Mouse (Mus musculus) forebrain, embryonic 16.5 days (tissue): Measurements from ENCODE around the gene Aatk. TPM values are rescaled to one million over a fixed set of nuclear protein-coding genes. Genes with fewer than 3 reads are reported as not detected.

Experiments used
- ATAC-seq: fragments of 200-750 bp; cut with Nextera tagmentation; 2 replicates; pipeline ENCODE4 v1.8.0; 2017; ENCODE audit warnings: mild to moderate bottlenecking, moderate library complexity
- H3K27ac ChIP-seq: fragments of 300-500 bp; sonication (generic); 2 replicates; pipeline ENCODE4 v1.5.1; 2014; ENCODE audit warnings: low read length, control low read depth
- H3K27me3 ChIP-seq: fragments of 300-500 bp; sonication (generic); replicated peaks from 2 replicates; pipeline ENCODE4 v1.6.1; 2014; ENCODE audit warnings: low read length; ENCODE audit not compliant: control insufficient read depth, insufficient read depth
- H3K36me3 ChIP-seq: fragments of 300-500 bp; sonication (generic); 2 replicates; pipeline ENCODE4 v1.6.1; 2014; ENCODE audit not compliant: control insufficient read depth, insufficient read depth
- H3K4me1 ChIP-seq: fragments of 300-500 bp; sonication (generic); replicated peaks from 2 replicates; pipeline ENCODE4 v1.6.1; 2014; ENCODE audit warnings: low read length; ENCODE audit not compliant: control insufficient read depth, insufficient read depth
- H3K4me2 ChIP-seq: fragments of 300-500 bp; sonication (generic); 2 replicates; pipeline ENCODE4 v1.6.1; 2014; ENCODE audit warnings: mild to moderate bottlenecking, low read length, control low read depth
- H3K4me3 ChIP-seq: fragments of 300-500 bp; sonication (generic); replicated peaks from 2 replicates; pipeline ENCODE4 v1.5.1; 2014; ENCODE audit warnings: mild to moderate bottlenecking, low read length, control low read depth
- H3K9ac ChIP-seq: fragments of 300-500 bp; sonication (generic); replicated peaks from 2 replicates; pipeline ENCODE4 v1.6.1; 2014; ENCODE audit warnings: low read depth, low read length, control low read depth
- H3K9me3 ChIP-seq: fragments of 300-500 bp; sonication (generic); 2 replicates; pipeline ENCODE4 v1.6.1; 2016; ENCODE audit warnings: low read length; ENCODE audit not compliant: control insufficient read depth
- WGBS: fragments of 180-500 bp; shearing (Covaris S2); extraction: QIAGEN DNeasy Blood & Tissue Kit; methylation state at CpG from one replicate; pipeline ENCODE4 v1.1.7; 2014; 5-methylcytosine and 5-hydroxymethylcytosine counted together
- polyA plus RNA-seq: library from polyadenylated mRNA; unstranded; fragments of >200 nt; fragmentation: Nextera tagmentation; extraction: Ambion mirVana; gene quantifications from 2 replicates; pipeline ENCODE4 v1.2.1, GENCODE M21; 2015

Gene Aatk
- polyA plus RNA-seq, 1 experiment from 2014 or later: 28.1 TPM

- no peaks in the 10 kb centered on the region for H3K9me3 ChIP-seq
- no peaks in the 10 kb centered on the region for H3K36me3 ChIP-seq
- H3K4me3 ChIP-seq: no peak overlapping the region
- ATAC-seq: no peak
- H3K9ac ChIP-seq: no peak overlapping the region
- 50% methylated on average over 23 of the region's 23 CpGs for WGBS
- no peaks in the 10 kb centered on the region for H3K27me3 ChIP-seq
- peaks cover 8% of the 10 kb centered on the region for H3K4me1 ChIP-seq
- no peak overlapping the region for H3K4me2 ChIP-seq
- H3K27ac ChIP-seq: no peak overlapping the region
These were observed 27.2 kb downstream of the Aatk start for GRCm38 (mm10) chr11:120019542-120020440.

GRCm38 (mm10) chr11:120017011-120017410 is 30.0 kb downstream of the Aatk start:
- H3K9me3 ChIP-seq: no peaks in the 10 kb centered on the region
- H3K4me3 ChIP-seq: no peak overlapping the region
- peaks cover 9% of the 10 kb centered on the region; the same call in 1 of the 2 replicates for H3K4me1 ChIP-seq
- no peaks in the 10 kb centered on the region for H3K36me3 ChIP-seq
- 84% methylated on average over 8 of the region's 8 CpGs for WGBS
- no peaks in the 10 kb centered on the region for H3K27me3 ChIP-seq
- ATAC-seq: no peak
- no peak overlapping the region for H3K4me2 ChIP-seq
- H3K27ac ChIP-seq: no peak overlapping the region
- no peak overlapping the region for H3K9ac ChIP-seq

GRCm38 (mm10) chr11:120014758-120015157 is 32.2 kb downstream of the Aatk start:
- Histone ChIP-seq H3K9me3 (no peaks in the 10 kb centered on the region), H3K4me2 (no peak overlapping the region), H3K9ac (no peak overlapping the region), H3K27me3 (no peaks in the 10 kb centered on the region), H3K4me3 (no peak overlapping the region), H3K27ac (no peak overlapping the region), H3K36me3 (no peaks in the 10 kb centered on the region), H3K4me1 (peaks cover 16% of the 10 kb centered on the region)
- 93% methylated on average over 4 of the region's 4 CpGs for WGBS
- no peak for ATAC-seq

GRCm38 (mm10) chr11:120013174-120013711 is 33.7 kb downstream of the Aatk start:
- Histone ChIP-seq H3K4me2 (peak overlapping the region; percentile 43), H3K9ac (peak overlapping the region; percentile 59), H3K9me3 (no peaks in the 10 kb centered on the region), H3K27me3 (no peaks in the 10 kb centered on the region), H3K4me1 (peaks cover 16% of the 10 kb centered on the region), H3K36me3 (no peaks in the 10 kb centered on the region), H3K27ac (no peak overlapping the region), H3K4me3 (0 out of 2 replicates have a peak overlapping the region, but pooled peaks have one; percentile 13)
- peak; percentile 79 for ATAC-seq
- WGBS: 20% methylated on average over 21 of the region's 21 CpGs

GRCm38 (mm10) chr11:120012702-120013101 is 34.3 kb downstream of the Aatk start:
- no peaks in the 10 kb centered on the region for H3K27me3 ChIP-seq
- no peaks in the 10 kb centered on the region for H3K36me3 ChIP-seq
- peaks cover 16% of the 10 kb centered on the region for H3K4me1 ChIP-seq
- 75% methylated on average over 13 of the region's 13 CpGs for WGBS
- peak; percentile 27; the same call in 1 of the 2 replicates for ATAC-seq
- H3K9ac ChIP-seq: no peak overlapping the region
- no peak overlapping the region for H3K27ac ChIP-seq
- no peak overlapping the region for H3K4me3 ChIP-seq
- no peaks in the 10 kb centered on the region for H3K9me3 ChIP-seq
- H3K4me2 ChIP-seq: no peak overlapping the region

GRCm38 (mm10) chr11:120011761-120012560 is 35.0 kb downstream of the Aatk start:
- Histone ChIP-seq H3K4me3 (no peak overlapping the region), H3K9me3 (no peaks in the 10 kb centered on the region), H3K9ac (no peak overlapping the region), H3K4me2 (peak overlapping the region; percentile 11; the same call in 1 of the 2 replicates), H3K27me3 (no peaks in the 10 kb centered on the region), H3K4me1 (peaks cover 16% of the 10 kb centered on the region), H3K27ac (no peak overlapping the region), H3K36me3 (no peaks in the 10 kb centered on the region)
- WGBS: 43% methylated on average over 43 of the region's 43 CpGs
- ATAC-seq: peak; percentile 16; the same call in 1 of the 2 replicates

- Histone ChIP-seq H3K27ac (no peak overlapping the region), H3K4me2 (no peak overlapping the region), H3K27me3 (no peaks in the 10 kb centered on the region), H3K4me3 (no peak overlapping the region), H3K4me1 (peaks cover 16% of the 10 kb centered on the region), H3K9ac (no peak overlapping the region), H3K9me3 (no peaks in the 10 kb centered on the region), H3K36me3 (no peaks in the 10 kb centered on the region)
- 76% methylated on average over 11 of the region's 11 CpGs for WGBS
- ATAC-seq: no peak
These were observed 35.7 kb downstream of the Aatk start for GRCm38 (mm10) chr11:120011114-120011760.

GRCm38 (mm10) chr11:120009937-120010336 is 37.0 kb downstream of the Aatk start:
- H3K9me3 ChIP-seq: no peaks in the 10 kb centered on the region
- no peak overlapping the region for H3K4me2 ChIP-seq
- H3K4me1 ChIP-seq: peaks cover 16% of the 10 kb centered on the region
- ATAC-seq: no peak
- no peak overlapping the region for H3K27ac ChIP-seq
- no peaks in the 10 kb centered on the region for H3K36me3 ChIP-seq
- no peak overlapping the region for H3K9ac ChIP-seq
- no peak overlapping the region for H3K4me3 ChIP-seq
- 88% methylated on average over 20 of the region's 20 CpGs for WGBS
- no peaks in the 10 kb centered on the region for H3K27me3 ChIP-seq
